Comparison of ENCODE assay signal across 8 mouse cellular contexts in the genomic region with DNA sequence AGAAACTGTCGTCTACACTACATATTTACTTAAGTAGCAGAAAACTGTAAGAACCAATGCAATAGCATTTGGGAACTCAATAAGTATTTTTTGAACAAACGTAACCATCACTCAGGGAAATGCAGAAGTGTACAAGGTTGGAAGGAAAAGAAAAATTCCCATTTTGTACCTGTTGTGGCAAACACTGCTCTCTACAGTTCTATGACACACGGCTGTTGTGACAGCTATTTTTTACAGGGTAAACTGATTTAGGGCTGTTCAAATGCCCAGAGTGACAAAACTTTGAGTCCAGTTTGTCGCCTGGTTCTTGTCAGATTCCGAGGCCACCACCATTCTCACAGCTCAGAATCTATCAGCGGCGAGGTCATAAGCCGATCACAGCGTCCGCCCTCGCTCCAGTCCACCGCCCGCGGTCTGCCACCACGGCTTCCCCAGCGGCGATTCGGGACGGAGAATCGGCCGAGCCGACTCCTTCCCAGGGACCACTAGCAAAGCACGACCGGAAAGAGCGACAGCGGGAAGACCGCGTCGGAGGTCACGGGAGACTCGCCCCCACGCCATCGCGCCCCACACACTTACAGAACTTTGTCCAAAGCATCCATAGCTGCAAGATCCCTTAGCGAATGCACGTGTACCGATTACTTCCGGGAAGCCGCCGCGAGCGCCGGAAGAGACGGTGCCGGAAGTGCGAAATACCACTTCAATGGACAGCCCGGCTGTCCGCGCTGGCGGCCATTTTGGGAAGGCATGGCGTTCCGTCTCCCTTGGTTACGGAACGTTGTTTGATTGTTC. TPM values are rescaled to one million over a fixed set of nuclear protein-coding genes. Genes with fewer than 3 reads are reported as not detected.
A peak's percentile ranks its signal among the peaks of the same experiment; 100 is the strongest.
DNase-seq lines count a peak whose midpoint lies in the region; ATAC-seq and TF ChIP-seq lines count a peak whose summit lies in the region.

Gene Rpf2, minus strand, starts transcription at position 663 of the 792 bp plus-strand sequence.

- dilution Hi-C loops in CH12.LX (cut with MboI; ENCODE audit: extremely low pct_ligation_motif_present, extremely low pct_unique_long_range_greater_than_20kb, low sequenced_read_pairs) = no loop called here

- no peak for TF ChIP-seq CTCF in CH12.LX (conservative IDR thresholded peaks at IDR 0.05 in 1 of 2, IDR thresholded peaks at IDR 0.05 in 1 of 2; ENCODE audit: low read depth in 2 of 2, low read length in 2 of 2)
- TF ChIP-seq CTCF in testis, adult 2 months (IDR thresholded peaks at IDR 0.05; ENCODE audit: control insufficient read depth, insufficient read depth, insufficient replicate concordance, low read depth, low read length) = no peak

- DNase-seq in CH12.LX (ENCODE audit: extremely low read depth) = peak; percentile 88
- DNase-seq in c-Kit-negative CD71-positive TER-119-positive erythroid progenitor cells, embryonic 14.5 days (ENCODE audit: low read depth, low spot score) = peak; percentile 71
- DNase-seq in forebrain, embryonic 10.5 days (ENCODE audit: extremely low spot score, low spot score) = peak; percentile 88
- peak; percentile 84 to 92 for DNase-seq in kidney, postnatal 25 days

- H3K4me1 ChIP-seq in CH12.LX (ENCODE audit: control insufficient read depth in 1 of 2, insufficient read depth in 2 of 2) = peaks cover 5 to 30% of the 10 kb centered on the region in 2 experiments
- peaks cover 15% of the 10 kb centered on the region for H3K4me1 ChIP-seq in forebrain, embryonic 10.5 days
- no peaks in the 10 kb centered on the region for H3K4me1 ChIP-seq in heart, embryonic 15.5 days (replicated peaks)
- peaks cover 3% of the 10 kb centered on the region for H3K4me1 ChIP-seq in liver, embryonic 16.5 days (ENCODE audit: control insufficient read depth, low read depth, low read length)
- H3K4me1 ChIP-seq in neural tube, embryonic 13.5 days (replicated peaks) = peaks cover 13% of the 10 kb centered on the region
- peaks cover 3% of the 10 kb centered on the region for H3K4me1 ChIP-seq in testis, adult 2 months (ENCODE audit: control insufficient read depth, insufficient read depth, low read length)

- no peaks in the 10 kb centered on the region for H3K27me3 ChIP-seq in CH12.LX (replicated peaks)
- no peaks in the 10 kb centered on the region for H3K27me3 ChIP-seq in forebrain, embryonic 10.5 days (ENCODE audit: poor library complexity, severe bottlenecking)
- H3K27me3 ChIP-seq in heart, embryonic 15.5 days = no peaks in the 10 kb centered on the region
- H3K27me3 ChIP-seq in liver, embryonic 16.5 days (ENCODE audit: control insufficient read depth, insufficient read depth, low read depth, low read length) = no peaks in the 10 kb centered on the region
- H3K27me3 ChIP-seq in neural tube, embryonic 13.5 days = no peaks in the 10 kb centered on the region
- H3K27me3 ChIP-seq in testis, adult 2 months (ENCODE audit: control insufficient read depth, insufficient read depth, low read length) = no peaks in the 10 kb centered on the region

- H3K4me3 ChIP-seq in CH12.LX (replicated peaks in 1 of 3; ENCODE audit: low read depth in 2 of 3, low read length in 2 of 3, poor library complexity in 1 of 3) = peak within 1 kb of the TSS; percentile 81 to 99 (median 91)
- H3K4me3 ChIP-seq in forebrain, embryonic 10.5 days = peak within 1 kb of the TSS; percentile 78
- H3K4me3 ChIP-seq in heart, embryonic 15.5 days = peak within 1 kb of the TSS; percentile 80
- H3K4me3 ChIP-seq in liver, embryonic 16.5 days (ENCODE audit: low read depth, low read length) = peak within 1 kb of the TSS; percentile 90
- peak within 1 kb of the TSS; percentile 81 for H3K4me3 ChIP-seq in neural tube, embryonic 13.5 days
- peak within 1 kb of the TSS; percentile 97 for H3K4me3 ChIP-seq in testis, adult 2 months (ENCODE audit: control insufficient read depth, low read depth, low read length)

- TF ChIP-seq EP300 in CH12.LX (IDR thresholded peaks at IDR 0.05; ENCODE audit: low read length) = no peak

- under 1% methylated on average over 54 of the region's 54 CpGs for WGBS in forebrain, embryonic 10.5 days
- under 1% methylated on average over 54 of the region's 54 CpGs for WGBS in heart, embryonic 15.5 days
- WGBS in liver, embryonic 16.5 days (ENCODE audit: insufficient replicate concordance) = under 1% methylated on average over 54 of the region's 54 CpGs
- under 1% methylated on average over 54 of the region's 54 CpGs for WGBS in neural tube, embryonic 13.5 days

- in situ Hi-C loops in CH12.LX (cut with MboI; ENCODE audit: low pct_ligation_motif_present, low pct_unique_long_range_greater_than_20kb, low sequenced_read_pairs) = no loop called here

- H3K4me2 ChIP-seq in CH12.LX (ENCODE audit: insufficient read depth, low read depth, poor library complexity, severe bottlenecking) = peak within 1 kb of the TSS; percentile 79
- H3K4me2 ChIP-seq in heart, embryonic 15.5 days = peak within 1 kb of the TSS; percentile 79
- H3K4me2 ChIP-seq in liver, embryonic 16.5 days (ENCODE audit: low read depth, low read length) = peak within 1 kb of the TSS; percentile 88
- H3K4me2 ChIP-seq in neural tube, embryonic 13.5 days = peak within 1 kb of the TSS; percentile 82

- H3K79me2 ChIP-seq in CH12.LX (replicated peaks; ENCODE audit: control insufficient read depth, extremely low read depth, insufficient read depth, poor library complexity, severe bottlenecking) = peaks cover 44% of the 10 kb centered on the region

- peak within 1 kb of the TSS; percentile 27; the same call in 1 of the 2 replicates for H3K27ac ChIP-seq in CH12.LX (ENCODE audit: insufficient read depth, low read depth)
- H3K27ac ChIP-seq in forebrain, embryonic 10.5 days = peak within 1 kb of the TSS; percentile 88
- H3K27ac ChIP-seq in heart, embryonic 15.5 days = peak within 1 kb of the TSS; percentile 74
- peak within 1 kb of the TSS; percentile 69 for H3K27ac ChIP-seq in liver, embryonic 16.5 days (ENCODE audit: low read length)
- H3K27ac ChIP-seq in neural tube, embryonic 13.5 days (replicated peaks) = peak within 1 kb of the TSS; percentile 74
- peak within 1 kb of the TSS; percentile 92 for H3K27ac ChIP-seq in testis, adult 2 months (ENCODE audit: control insufficient read depth, insufficient read depth, low read depth, low read length)

- H3K9me3 ChIP-seq in CH12.LX (replicated peaks; ENCODE audit: low read length) = no peaks in the 10 kb centered on the region
- H3K9me3 ChIP-seq in forebrain, embryonic 10.5 days = no peaks in the 10 kb centered on the region
- H3K9me3 ChIP-seq in heart, embryonic 15.5 days (replicated peaks) = no peaks in the 10 kb centered on the region
- no peaks in the 10 kb centered on the region for H3K9me3 ChIP-seq in liver, embryonic 16.5 days (replicated peaks; ENCODE audit: control insufficient read depth, low read length)
- no peaks in the 10 kb centered on the region for H3K9me3 ChIP-seq in neural tube, embryonic 13.5 days

- TF ChIP-seq POLR2A in CH12.LX (IDR thresholded peaks at IDR 0.05; ENCODE audit: low read depth, low read length) = peak; percentile 86
- peak; percentile 81 for TF ChIP-seq POLR2A in testis, adult 2 months (IDR thresholded peaks at IDR 0.05; ENCODE audit: control insufficient read depth, low read depth, low read length)

- H3K36me3 ChIP-seq in CH12.LX (replicated peaks in 1 of 2; ENCODE audit: control insufficient read depth in 1 of 2, insufficient read depth in 1 of 2, low read length in 1 of 2) = peaks cover 51 to 67% of the 10 kb centered on the region in 2 experiments
- H3K36me3 ChIP-seq in forebrain, embryonic 10.5 days (replicated peaks) = peaks cover 77% of the 10 kb centered on the region
- H3K36me3 ChIP-seq in heart, embryonic 15.5 days = peaks cover 43% of the 10 kb centered on the region
- peaks cover 7% of the 10 kb centered on the region for H3K36me3 ChIP-seq in liver, embryonic 16.5 days (ENCODE audit: control insufficient read depth, insufficient read depth)
- peaks cover 65% of the 10 kb centered on the region for H3K36me3 ChIP-seq in neural tube, embryonic 13.5 days
- peaks cover 2% of the 10 kb centered on the region for H3K36me3 ChIP-seq in testis, adult 2 months (ENCODE audit: control insufficient read depth, insufficient read depth, low read length)

- peak within 1 kb of the TSS; percentile 58 for H3K9ac ChIP-seq in CH12.LX (ENCODE audit: insufficient read depth, low read depth)
- H3K9ac ChIP-seq in heart, embryonic 15.5 days = peak within 1 kb of the TSS; percentile 66
- peak within 1 kb of the TSS; percentile 73 for H3K9ac ChIP-seq in liver, embryonic 16.5 days (ENCODE audit: low read depth, low read length)
- peak within 1 kb of the TSS; percentile 77 for H3K9ac ChIP-seq in neural tube, embryonic 13.5 days

- no peak for TF ChIP-seq RAD21 in CH12.LX (IDR thresholded peaks at IDR 0.05; ENCODE audit: low read depth, low read length)

- ATAC-seq in heart, embryonic 15.5 days (replicated peaks; ENCODE audit: insufficient number of reproducible peaks, insufficient read depth, low FRiP score, low read depth) = peak; percentile 84
- ATAC-seq in liver, embryonic 16.5 days (ENCODE audit: low read depth) = peak; percentile 93
- peak; percentile 96 for ATAC-seq in neural tube, embryonic 13.5 days (ENCODE audit: low read depth)

TF ChIP-seq in CH12.LX, 34 proteins besides CTCF, POLR2A, EP300 and RAD21 (continues in another document):
- TF ChIP-seq HCFC1 (IDR thresholded peaks at IDR 0.05; ENCODE audit: low read depth, low read length) = peak; percentile 84
- peak; percentile 99 for TF ChIP-seq MXI1 (IDR thresholded peaks at IDR 0.05; ENCODE audit: low read depth, low read length)
- no peak for TF ChIP-seq MEF2A (IDR thresholded peaks at IDR 0.05; ENCODE audit: borderline replicate concordance, low read depth, low read length)
- TF ChIP-seq NRF1 (IDR thresholded peaks at IDR 0.05; ENCODE audit: low read depth, low read length) = peak; percentile 73
- no peak for TF ChIP-seq USF2 (conservative IDR thresholded peaks at IDR 0.05; ENCODE audit: low read depth, low read length)
- TF ChIP-seq POLR2AphosphoS2 (IDR thresholded peaks at IDR 0.05; ENCODE audit: low read depth, low read length) = peak; percentile 90
- TF ChIP-seq SIN3A (IDR thresholded peaks at IDR 0.05; ENCODE audit: low read length) = peak; percentile 96
- no peak for TF ChIP-seq MAFK (IDR thresholded peaks at IDR 0.05; ENCODE audit: insufficient replicate concordance, low read length)
- TF ChIP-seq TCF12 (IDR thresholded peaks at IDR 0.05; ENCODE audit: low read depth, low read length) = peak; percentile 82
- peak; percentile 32; the same call in 1 of the 2 replicates for TF ChIP-seq IRF4 (IDR thresholded peaks at IDR 0.05; ENCODE audit: low read depth, low read length)

RNA-seq across cellular contexts. Expression of gene Rpf2, which starts in this region (rescaled TPM):
- total RNA-seq in CH12.LX (2012; rRNA removed) = 78.2 and 92.5 TPM in 2 replicates
- total RNA-seq in CH12.LX (2014; rRNA removed) = 174 and 197 TPM in 2 replicates
- 101 and 147 TPM in 2 replicates for polyA plus RNA-seq in CH12.LX (2012; ENCODE audit: insufficient read length, low read depth)
- 98.0 and 101 TPM in 2 replicates for polyA plus RNA-seq in forebrain, embryonic 10.5 days (2016; fragmentation: Nextera tagmentation; extraction: Ambion mirVana)
- 35.5 and 36.4 TPM in 2 replicates for polyA plus RNA-seq in heart, embryonic 15.5 days (2015; fragmentation: Nextera tagmentation; extraction: Ambion mirVana)
- 23.6 and 25.9 TPM in 2 replicates for polyA plus RNA-seq in liver, embryonic 16.5 days (2015; fragmentation: Nextera tagmentation; extraction: Ambion mirVana)
- 83.9 and 84.4 TPM in 2 replicates for polyA plus RNA-seq in neural tube, embryonic 13.5 days (2015; fragmentation: Nextera tagmentation; extraction: Ambion mirVana)
- polyA plus RNA-seq in testis, adult 2 months (2012; rRNA removed) = 14.6 and 15.8 TPM in 2 replicates

Comparison
In these comparisons a context has a peak if more than half of its experiments do, and no peak if none do; other contexts are left out.
1. Peak in every context shown above with its lines: DNase-seq, ATAC-seq, H3K4me3 ChIP-seq and H3K27ac ChIP-seq.
2. H3K27ac ChIP-seq: peak in every context shown above with its lines; median percentile 92 in testis, adult 2 months; 88 in forebrain, embryonic 10.5 days; 74 in heart, embryonic 15.5 days; 74 in neural tube, embryonic 13.5 days; 69 in liver, embryonic 16.5 days; 27 in CH12.LX.